Mouse (Mus musculus) lung, embryonic 16.5 days (tissue): ENCODE measurements around the gene Agps. TPM values are rescaled to one million over a fixed set of nuclear protein-coding genes. Genes with fewer than 3 reads are reported as not detected.

Experiments
- ATAC-seq: fragments of 200-750 bp; cut with Nextera tagmentation; 2 replicates; pipeline ENCODE4 v1.8.0; 2017; ENCODE audit warnings: low read depth, mild to moderate bottlenecking, moderate library complexity
- H3K27ac ChIP-seq: fragments of 300-500 bp; sonication (generic); 2 replicates; pipeline ENCODE4 v1.5.1; 2014; ENCODE audit warnings: mild to moderate bottlenecking, control low read depth, low read length
- H3K27me3 ChIP-seq: fragments of 300-500 bp; sonication (generic); 2 replicates; pipeline ENCODE4 v1.6.1; 2014; ENCODE audit warnings: low read depth, low read length, mixed read lengths; ENCODE audit not compliant: control insufficient read depth, insufficient read depth
- H3K36me3 ChIP-seq: fragments of 300-500 bp; sonication (generic); 2 replicates; pipeline ENCODE4 v1.6.1; 2014; ENCODE audit warnings: low read length; ENCODE audit not compliant: control insufficient read depth, insufficient read depth
- H3K4me1 ChIP-seq: fragments of 300-500 bp; sonication (generic); replicated peaks from 2 replicates; pipeline ENCODE4 v1.6.1; 2014; ENCODE audit warnings: low read length, mixed read lengths; ENCODE audit not compliant: control insufficient read depth, insufficient read depth
- H3K4me2 ChIP-seq: fragments of 300-500 bp; sonication (generic); 2 replicates; pipeline ENCODE4 v1.6.1; 2014; ENCODE audit warnings: low read depth, low read length, control low read depth
- H3K4me3 ChIP-seq: fragments of 300-500 bp; sonication (generic); 2 replicates; pipeline ENCODE4 v1.5.1; 2014; ENCODE audit warnings: mild to moderate bottlenecking, low read length, control low read depth
- H3K9ac ChIP-seq: fragments of 300-500 bp; sonication (generic); 2 replicates; pipeline ENCODE4 v1.6.1; 2014; ENCODE audit warnings: low read length, control low read depth
- H3K9me3 ChIP-seq: fragments of 300-500 bp; sonication (generic); 2 replicates; pipeline ENCODE4 v1.6.1; 2016; ENCODE audit warnings: low read length; ENCODE audit not compliant: control insufficient read depth
- WGBS: fragments of 180-500 bp; shearing (Covaris S2); extraction: QIAGEN DNeasy Blood & Tissue Kit; methylation state at CpG from one replicate; pipeline ENCODE4 v1.1.7; 2014; 5-methylcytosine and 5-hydroxymethylcytosine counted together
- polyA plus RNA-seq: library from polyadenylated mRNA; unstranded; fragments of >200 nt; fragmentation: Nextera tagmentation; extraction: Ambion mirVana; gene quantifications from 2 replicates; pipeline ENCODE4 v1.2.1, GENCODE M21; 2015

Agps gene
- polyA plus RNA-seq, 1 experiment from 2014 or later, result 32.7 TPM

- H3K36me3 ChIP-seq, result peaks cover 5% of the 10 kb centered on the region; the same call in 1 of the 2 replicates
- no peaks in the 10 kb centered on the region for H3K9me3 ChIP-seq
- H3K9ac ChIP-seq, result no peak overlapping the region
- H3K4me2 ChIP-seq, result no peak overlapping the region
- WGBS, result 91% methylated on average over 2 of the region's 2 CpGs
- no peak overlapping the region for H3K27ac ChIP-seq
- H3K27me3 ChIP-seq, result no peaks in the 10 kb centered on the region
- no peak overlapping the region for H3K4me3 ChIP-seq
- no peaks in the 10 kb centered on the region for H3K4me1 ChIP-seq
- ATAC-seq, result no peak
Measured at GRCm38 (mm10) chr2:75852483-75852882, 20.5 kb downstream of the Agps start.

- Histone ChIP-seq H3K27ac (no peak overlapping the region), H3K36me3 (peaks cover 10% of the 10 kb centered on the region), H3K4me2 (no peak overlapping the region), H3K9ac (no peak overlapping the region), H3K4me3 (no peak overlapping the region), H3K27me3 (no peaks in the 10 kb centered on the region), H3K4me1 (no peaks in the 10 kb centered on the region), H3K9me3 (no peaks in the 10 kb centered on the region)
- 45% methylated on average over 3 of the region's 3 CpGs for WGBS
- no peak for ATAC-seq
Measured at GRCm38 (mm10) chr2:75854136-75854535, 22.2 kb downstream of the Agps start.

GRCm38 (mm10) chr2:75861115-75861514 is 29.1 kb downstream of the Agps start:
- Histone ChIP-seq H3K27me3 (no peaks in the 10 kb centered on the region), H3K4me2 (no peak overlapping the region), H3K9ac (no peak overlapping the region), H3K4me3 (no peak overlapping the region), H3K9me3 (no peaks in the 10 kb centered on the region), H3K27ac (no peak overlapping the region), H3K36me3 (peaks cover 13% of the 10 kb centered on the region), H3K4me1 (no peaks in the 10 kb centered on the region)
- 90% methylated on average over 3 of the region's 3 CpGs for WGBS
- no peak for ATAC-seq

GRCm38 (mm10) chr2:75869604-75870003 is 37.6 kb downstream of the Agps start:
- 88% methylated on average over 2 of the region's 2 CpGs for WGBS

GRCm38 (mm10) chr2:75874008-75874559 is 42.1 kb downstream of the Agps start:
- Histone ChIP-seq H3K4me3 (no peak overlapping the region), H3K4me2 (no peak overlapping the region), H3K27me3 (no peaks in the 10 kb centered on the region), H3K36me3 (peaks cover 5% of the 10 kb centered on the region; the same call in 1 of the 2 replicates), H3K9ac (no peak overlapping the region), H3K27ac (no peak overlapping the region), H3K9me3 (no peaks in the 10 kb centered on the region), H3K4me1 (no peaks in the 10 kb centered on the region)
- ATAC-seq, result no peak
- 84% methylated on average over 3 of the region's 3 CpGs for WGBS

More at GRCm38 (mm10) chr2:75869604-75870003, 37.6 kb downstream of the Agps start:
- Histone ChIP-seq H3K27me3 (no peaks in the 10 kb centered on the region), H3K4me3 (no peak overlapping the region), H3K9ac (no peak overlapping the region), H3K4me1 (no peaks in the 10 kb centered on the region), H3K36me3 (peaks cover 8% of the 10 kb centered on the region), H3K4me2 (no peak overlapping the region), H3K27ac (no peak overlapping the region), H3K9me3 (no peaks in the 10 kb centered on the region)
- no peak for ATAC-seq

GRCm38 (mm10) chr2:75879791-75880190 is 47.8 kb downstream of the Agps start:
- Histone ChIP-seq H3K27me3 (no peaks in the 10 kb centered on the region), H3K27ac (no peak overlapping the region), H3K4me1 (no peaks in the 10 kb centered on the region), H3K9me3 (no peaks in the 10 kb centered on the region), H3K4me3 (no peak overlapping the region), H3K9ac (no peak overlapping the region), H3K4me2 (no peak overlapping the region), H3K36me3 (0 out of 2 replicates have a peak, but pooled peaks cover 2% of the 10 kb centered on the region)
- WGBS, result 44% methylated on average over 3 of the region's 3 CpGs
- ATAC-seq, result no peak

- no peaks in the 10 kb centered on the region for H3K27me3 ChIP-seq
- H3K27ac ChIP-seq, result no peak overlapping the region
- H3K4me2 ChIP-seq, result no peak overlapping the region
- no peak for ATAC-seq
- H3K36me3 ChIP-seq, result peaks cover 5% of the 10 kb centered on the region
- H3K9ac ChIP-seq, result no peak overlapping the region
- WGBS, result 18% methylated on average over 1 of the region's 1 CpGs
- H3K4me1 ChIP-seq, result no peaks in the 10 kb centered on the region
- no peak overlapping the region for H3K4me3 ChIP-seq
- no peaks in the 10 kb centered on the region for H3K9me3 ChIP-seq
Measured at GRCm38 (mm10) chr2:75883543-75883942, 51.6 kb downstream of the Agps start.

GRCm38 (mm10) chr2:75891981-75892380 is 60.0 kb downstream of the Agps start:
- Histone ChIP-seq H3K36me3 (peaks cover 5% of the 10 kb centered on the region), H3K4me2 (no peak overlapping the region), H3K4me1 (no peaks in the 10 kb centered on the region), H3K27ac (no peak overlapping the region), H3K4me3 (no peak overlapping the region), H3K9ac (no peak overlapping the region), H3K27me3 (no peaks in the 10 kb centered on the region), H3K9me3 (no peaks in the 10 kb centered on the region)
- no peak for ATAC-seq
- 75% methylated on average over 4 of the region's 4 CpGs for WGBS

- no peak overlapping the region for H3K9ac ChIP-seq
- H3K9me3 ChIP-seq, result 0 out of 2 replicates have a peak, but pooled peaks cover 3% of the 10 kb centered on the region
- H3K27ac ChIP-seq, result no peak overlapping the region
- H3K4me3 ChIP-seq, result no peak overlapping the region
- H3K27me3 ChIP-seq, result no peaks in the 10 kb centered on the region
- ATAC-seq, result no peak
- H3K4me2 ChIP-seq, result no peak overlapping the region
- no peaks in the 10 kb centered on the region for H3K4me1 ChIP-seq
- peaks cover 9% of the 10 kb centered on the region for H3K36me3 ChIP-seq
- WGBS, result 76% methylated on average over 5 of the region's 5 CpGs
Measured at GRCm38 (mm10) chr2:75895711-75896110, 63.7 kb downstream of the Agps start.

GRCm38 (mm10) chr2:75900281-75900680 is 68.3 kb downstream of the Agps start:
- no peak overlapping the region for H3K4me3 ChIP-seq
- 85% methylated on average over 1 of the region's 1 CpGs for WGBS
- H3K27me3 ChIP-seq, result no peaks in the 10 kb centered on the region
- H3K9ac ChIP-seq, result no peak overlapping the region
- no peak for ATAC-seq
- H3K4me2 ChIP-seq, result no peak overlapping the region
- peaks cover 14% of the 10 kb centered on the region for H3K36me3 ChIP-seq
- 0 out of 2 replicates have a peak, but pooled peaks cover 3% of the 10 kb centered on the region for H3K9me3 ChIP-seq
- no peaks in the 10 kb centered on the region for H3K4me1 ChIP-seq
- no peak overlapping the region for H3K27ac ChIP-seq
